Mouse (Mus musculus) frontal cortex, postnatal 25 days (tissue): ENCODE data around the gene Tyr.
"Not testable (repeated sequence)": the region's sequence is repeated elsewhere in the genome, so short reads cannot be mapped to it uniquely, and the experiment has no call there.

ENCODE experiments used
- DNase-seq, 2 experiments: peaks; one replicate each; pipeline ENCODE4 v3.0.0; 2022; ENCODE audit warnings: low spot score in 2 of 2

The Tyr gene

GRCm38 (mm10) chr7:87493412-87493811 lies at the start of gene Tyr:
Gene Tyr, minus strand, starts transcription at chr7:87493512.
- DNase-seq: no peak

GRCm38 (mm10) chr7:87539031-87539430 lies 45.7 kb upstream of the Tyr start:
- no peak for DNase-seq

- peak in 1 of 2 experiments; percentile 8 for DNase-seq
Measured at GRCm38 (mm10) chr7:87494124-87494682, 891 bp upstream of the Tyr start.

- DNase-seq: no peak
Measured at GRCm38 (mm10) chr7:87488024-87488423, 5.3 kb downstream of the Tyr start.

- DNase-seq: no peak
Measured at GRCm38 (mm10) chr7:87413271-87413670, 80.0 kb downstream of the Tyr start.

GRCm38 (mm10) chr7:87411373-87411772 lies 81.9 kb downstream of the Tyr start:
- not testable (repeated sequence) for DNase-seq

- DNase-seq: no peak
Measured at GRCm38 (mm10) chr7:87397023-87397422, 96.3 kb downstream of the Tyr start.

- no peak for DNase-seq
Measured at GRCm38 (mm10) chr7:87374935-87375334, 118.4 kb downstream of the Tyr start.
